Mouse (Mus musculus): ENCODE measurements at regions not wholly inside any gene's neighbourhood (a gene's known extent, or its start where the extent isn't known, plus 50 kb on each side); places are given as distances from the start of the nearest gene placed in this dataset.

DNA sequence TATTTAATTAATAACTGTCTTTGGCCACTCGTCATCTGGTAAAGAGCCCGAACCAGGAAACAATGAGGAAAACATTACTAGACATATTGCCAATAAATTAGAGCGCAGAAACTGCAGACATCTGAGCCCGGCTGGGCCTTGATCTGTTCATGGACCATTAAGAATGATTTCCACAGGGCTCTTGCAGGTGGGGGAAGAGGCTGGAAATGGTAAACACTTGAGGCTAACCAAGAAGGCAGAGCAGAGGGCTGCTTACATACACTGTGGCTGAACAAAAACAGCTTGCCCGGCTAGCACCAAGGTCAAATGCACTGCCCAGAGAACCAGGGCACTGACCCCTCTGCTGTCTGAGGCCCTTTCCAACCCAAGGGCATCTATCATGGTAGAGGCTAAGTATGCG is 115.5 kb upstream of the Twist2 start:
- no peak overlapping the region for H3K27ac ChIP-seq (replicated peaks)
- WGBS = 86% methylated on average over 6 of the region's 6 CpGs
- ATAC-seq (ENCODE audit: low FRiP score, low read depth) = no peak
- no peak overlapping the region for H3K9ac ChIP-seq (replicated peaks)
- H3K27me3 ChIP-seq = no peaks in the 10 kb centered on the region
- no peaks in the 10 kb centered on the region for H3K36me3 ChIP-seq
- H3K9me3 ChIP-seq = no peaks in the 10 kb centered on the region
- no peak overlapping the region for H3K4me3 ChIP-seq
- no peaks in the 10 kb centered on the region; the same call in 1 of the 2 replicates for H3K4me1 ChIP-seq
- no peak overlapping the region for H3K4me2 ChIP-seq (replicated peaks)

DNA sequence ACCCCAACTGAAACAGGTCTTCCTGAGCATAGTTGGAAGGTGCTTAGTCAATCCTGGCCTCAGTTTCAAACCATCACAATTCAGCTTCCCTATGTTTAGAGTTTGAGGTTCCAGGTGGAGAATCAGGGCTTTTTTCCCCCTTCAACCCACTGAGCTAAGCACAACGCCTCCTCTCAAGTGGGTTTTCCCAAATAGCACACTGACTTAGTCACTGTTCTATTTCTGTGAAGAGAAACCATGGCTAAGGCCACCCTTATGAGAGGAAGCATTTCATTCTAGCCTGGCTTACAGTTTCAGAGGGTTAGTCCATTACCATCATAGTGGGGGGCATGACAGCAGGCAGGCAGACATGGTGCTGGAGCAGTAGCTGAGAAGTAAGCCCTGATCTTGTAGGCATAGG is 109.7 kb upstream of the Twist2 start:
- no peaks in the 10 kb centered on the region; the same call in 1 of the 2 replicates for H3K4me1 ChIP-seq
- WGBS = 83% methylated on average over 1 of the region's 1 CpGs
- no peak overlapping the region for H3K27ac ChIP-seq (replicated peaks)
- no peaks in the 10 kb centered on the region for H3K9me3 ChIP-seq
- no peaks in the 10 kb centered on the region for H3K27me3 ChIP-seq
- no peaks in the 10 kb centered on the region for H3K36me3 ChIP-seq
- no peak overlapping the region for H3K4me3 ChIP-seq
- ATAC-seq (ENCODE audit: low FRiP score, low read depth) = no peak
- H3K4me2 ChIP-seq (replicated peaks) = no peak overlapping the region
- H3K9ac ChIP-seq (replicated peaks) = no peak overlapping the region

DNA sequence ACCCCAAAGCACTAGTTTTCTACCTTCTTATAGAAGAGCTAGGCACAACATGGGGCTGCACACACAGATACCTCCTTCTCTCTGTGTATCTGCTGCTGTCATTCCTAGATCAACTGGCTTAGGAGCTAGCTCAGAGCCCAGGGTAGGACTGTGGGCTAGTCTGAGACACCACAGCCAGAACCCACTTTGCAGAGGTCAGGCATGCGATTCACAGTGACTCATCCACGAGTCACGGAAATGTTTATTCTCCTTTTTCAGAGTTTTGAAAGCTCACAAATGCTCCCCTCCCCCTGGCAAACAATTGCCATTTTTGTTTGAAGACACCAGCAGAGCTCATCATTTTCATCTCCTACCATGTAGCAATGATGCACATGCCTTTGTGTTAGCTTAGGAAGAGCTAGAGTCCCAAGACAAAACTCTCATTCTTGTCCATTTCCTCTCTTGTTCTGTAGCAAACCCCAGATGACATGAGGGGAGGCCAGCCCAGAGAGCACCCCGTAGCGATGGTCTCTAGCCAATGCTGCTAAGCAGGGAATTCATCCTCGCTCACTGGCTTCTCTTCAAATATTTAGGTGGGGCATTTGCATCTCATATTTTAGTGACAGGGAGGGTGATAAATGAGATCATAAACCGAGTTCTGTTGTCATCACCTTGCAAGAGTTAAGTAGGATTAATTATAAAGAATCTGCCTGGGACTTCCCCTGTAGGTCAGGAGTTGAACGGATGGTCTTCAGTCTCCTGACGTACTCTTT is 108.4 kb upstream of the Twist2 start:
- no peaks in the 10 kb centered on the region; the same call in 1 of the 2 replicates for H3K4me1 ChIP-seq
- H3K27me3 ChIP-seq = no peaks in the 10 kb centered on the region
- WGBS = 86% methylated on average over 9 of the region's 9 CpGs

DNA sequence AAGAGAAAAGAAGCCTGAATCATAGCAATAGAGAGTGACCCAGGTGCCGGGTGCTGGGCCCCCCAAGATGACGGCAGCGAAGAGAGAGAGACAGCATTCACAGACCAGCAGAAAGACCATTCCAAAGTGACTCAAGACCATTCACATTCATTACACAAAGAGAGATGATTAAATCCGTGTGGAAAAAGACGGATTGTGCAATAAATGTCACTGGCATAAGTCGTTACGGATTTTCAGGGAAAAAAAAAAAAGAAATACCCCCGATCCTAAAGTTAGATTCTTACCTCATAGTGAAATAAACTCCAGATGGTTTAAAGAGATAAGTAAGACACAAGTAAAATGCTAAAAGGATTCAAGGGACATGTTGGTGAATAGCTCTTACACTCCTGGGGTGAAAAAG is 104.2 kb upstream of the Twist2 start:
- no peak for ATAC-seq (ENCODE audit: low FRiP score, low read depth)
- Histone ChIP-seq H3K36me3 (no peaks in the 10 kb centered on the region), H3K4me3 (no peak overlapping the region), H3K9ac (replicated peaks) (no peak overlapping the region), H3K27ac (replicated peaks) (no peak overlapping the region), H3K4me1 (no peaks in the 10 kb centered on the region), H3K4me2 (replicated peaks) (no peak overlapping the region), H3K27me3 (no peaks in the 10 kb centered on the region), H3K9me3 (no peaks in the 10 kb centered on the region)
- 89% methylated on average over 8 of the region's 8 CpGs for WGBS

More for the DNA sequence above, 108.4 kb upstream of the Twist2 start:
- Histone ChIP-seq H3K9me3 (no peaks in the 10 kb centered on the region), H3K27ac (replicated peaks) (no peak overlapping the region), H3K36me3 (no peaks in the 10 kb centered on the region), H3K4me3 (no peak overlapping the region), H3K4me2 (replicated peaks) (no peak overlapping the region), H3K9ac (replicated peaks) (no peak overlapping the region)
- ATAC-seq (ENCODE audit: low FRiP score, low read depth) = no peak

DNA sequence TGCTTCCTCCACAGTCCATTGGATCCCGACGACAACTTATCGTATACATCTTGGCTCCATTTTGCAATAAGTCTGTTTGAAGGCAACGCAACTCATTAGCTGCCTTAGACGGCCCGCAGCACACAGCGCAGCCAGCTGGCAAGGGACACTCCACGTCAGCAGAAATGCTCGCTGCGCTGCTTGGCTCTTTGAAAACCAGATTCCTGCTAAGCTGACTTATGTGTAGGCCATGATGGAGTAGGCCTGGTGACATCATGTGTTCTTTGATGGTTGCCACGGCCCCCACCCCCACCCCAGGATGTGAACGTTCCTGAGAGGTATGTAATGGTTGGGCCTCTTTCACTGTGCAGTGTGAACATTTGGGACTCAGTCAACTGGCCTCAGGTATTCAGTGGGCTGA is 99.8 kb upstream of the Twist2 start:
- no peaks in the 10 kb centered on the region for H3K9me3 ChIP-seq
- 92% methylated on average over 12 of the region's 12 CpGs for WGBS
- ATAC-seq (ENCODE audit: low FRiP score, low read depth) = no peak
- no peaks in the 10 kb centered on the region for H3K27me3 ChIP-seq
- H3K4me2 ChIP-seq (replicated peaks) = no peak overlapping the region
- no peak overlapping the region for H3K9ac ChIP-seq (replicated peaks)
- no peaks in the 10 kb centered on the region for H3K4me1 ChIP-seq
- H3K36me3 ChIP-seq = no peaks in the 10 kb centered on the region
- H3K4me3 ChIP-seq = no peak overlapping the region
- no peak overlapping the region for H3K27ac ChIP-seq (replicated peaks)

DNA sequence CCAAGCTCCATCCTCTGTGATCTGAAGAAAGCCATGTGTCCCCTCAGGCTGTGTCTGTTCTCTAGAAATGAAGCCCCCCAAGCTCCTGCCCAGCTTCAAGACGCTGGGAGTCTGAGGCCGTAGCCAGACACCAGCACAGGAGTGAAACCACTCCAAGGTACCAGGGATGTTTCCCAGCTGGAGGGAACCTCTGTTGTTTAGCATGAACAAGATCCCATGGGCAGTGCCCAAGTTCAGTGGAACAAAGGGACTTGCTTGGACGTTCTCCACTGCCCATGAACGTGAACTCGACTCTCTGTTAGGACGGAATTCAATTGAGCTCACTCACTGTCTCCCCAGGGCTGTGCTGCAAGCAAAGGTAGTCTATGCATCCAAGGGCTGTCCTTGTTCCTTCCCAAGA is 99.2 kb upstream of the Twist2 start:
- Histone ChIP-seq H3K4me3 (no peak overlapping the region), H3K4me2 (replicated peaks) (no peak overlapping the region), H3K27me3 (no peaks in the 10 kb centered on the region), H3K9me3 (no peaks in the 10 kb centered on the region), H3K27ac (replicated peaks) (no peak overlapping the region), H3K4me1 (no peaks in the 10 kb centered on the region), H3K9ac (replicated peaks) (no peak overlapping the region), H3K36me3 (no peaks in the 10 kb centered on the region)
- 88% methylated on average over 6 of the region's 6 CpGs for WGBS
- ATAC-seq (ENCODE audit: low FRiP score, low read depth) = no peak

DNA sequence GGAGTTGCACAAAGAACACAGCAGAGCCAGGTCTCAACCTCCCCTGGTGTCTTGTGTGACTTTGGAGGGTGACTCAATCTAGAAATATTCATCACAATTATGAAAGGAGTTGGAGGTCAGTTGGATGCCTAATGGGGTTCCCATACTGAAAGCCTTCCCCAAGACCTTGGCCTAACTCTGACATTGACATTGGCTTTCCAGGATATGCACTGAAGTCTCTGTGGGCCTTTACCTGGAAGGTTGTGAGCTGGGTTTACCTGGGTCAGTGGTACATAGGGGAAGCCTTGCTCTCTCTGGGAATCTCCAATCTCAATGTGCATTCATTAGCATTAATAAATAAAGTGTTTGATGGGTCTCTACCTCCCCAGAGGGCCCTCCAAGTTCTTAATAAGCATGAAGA is 98.5 kb upstream of the Twist2 start:
- H3K9me3 ChIP-seq = no peaks in the 10 kb centered on the region
- no peak overlapping the region for H3K4me2 ChIP-seq (replicated peaks)
- H3K27me3 ChIP-seq = no peaks in the 10 kb centered on the region
- H3K9ac ChIP-seq (replicated peaks) = no peak overlapping the region
- H3K4me1 ChIP-seq = no peaks in the 10 kb centered on the region
- no peaks in the 10 kb centered on the region for H3K36me3 ChIP-seq
- no peak overlapping the region for H3K27ac ChIP-seq (replicated peaks)
- no peak for ATAC-seq (ENCODE audit: low FRiP score, low read depth)
- no peak overlapping the region for H3K4me3 ChIP-seq

DNA sequence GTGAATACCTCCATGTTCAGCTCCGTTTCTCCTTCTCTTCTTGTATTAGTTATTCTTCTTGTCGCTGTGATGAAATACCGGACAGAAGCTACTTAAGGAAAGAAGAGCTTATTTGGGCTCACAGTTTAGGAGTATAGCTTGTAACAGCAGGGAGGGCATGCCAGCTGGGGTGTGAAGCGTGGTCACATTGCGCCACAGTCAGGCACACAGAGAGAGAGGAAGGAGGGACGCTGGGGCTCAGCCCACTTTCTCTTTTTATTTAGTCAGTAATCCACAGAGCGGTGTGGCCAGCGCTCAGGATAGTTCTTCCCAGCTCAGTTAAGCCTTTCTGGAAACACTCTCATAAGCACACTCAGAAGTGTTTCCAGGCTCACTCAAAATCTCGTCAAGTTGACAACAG is 95.8 kb upstream of the Twist2 start:
- 81% methylated on average over 9 of the region's 9 CpGs for WGBS
- H3K4me2 ChIP-seq (replicated peaks) = no peak overlapping the region
- H3K36me3 ChIP-seq = no peaks in the 10 kb centered on the region
- no peaks in the 10 kb centered on the region for H3K9me3 ChIP-seq
- H3K4me3 ChIP-seq = no peak overlapping the region
- no peak overlapping the region for H3K27ac ChIP-seq (replicated peaks)
- no peak for ATAC-seq (ENCODE audit: low FRiP score, low read depth)
- H3K4me1 ChIP-seq = no peaks in the 10 kb centered on the region
- no peaks in the 10 kb centered on the region for H3K27me3 ChIP-seq
- H3K9ac ChIP-seq (replicated peaks) = no peak overlapping the region

DNA sequence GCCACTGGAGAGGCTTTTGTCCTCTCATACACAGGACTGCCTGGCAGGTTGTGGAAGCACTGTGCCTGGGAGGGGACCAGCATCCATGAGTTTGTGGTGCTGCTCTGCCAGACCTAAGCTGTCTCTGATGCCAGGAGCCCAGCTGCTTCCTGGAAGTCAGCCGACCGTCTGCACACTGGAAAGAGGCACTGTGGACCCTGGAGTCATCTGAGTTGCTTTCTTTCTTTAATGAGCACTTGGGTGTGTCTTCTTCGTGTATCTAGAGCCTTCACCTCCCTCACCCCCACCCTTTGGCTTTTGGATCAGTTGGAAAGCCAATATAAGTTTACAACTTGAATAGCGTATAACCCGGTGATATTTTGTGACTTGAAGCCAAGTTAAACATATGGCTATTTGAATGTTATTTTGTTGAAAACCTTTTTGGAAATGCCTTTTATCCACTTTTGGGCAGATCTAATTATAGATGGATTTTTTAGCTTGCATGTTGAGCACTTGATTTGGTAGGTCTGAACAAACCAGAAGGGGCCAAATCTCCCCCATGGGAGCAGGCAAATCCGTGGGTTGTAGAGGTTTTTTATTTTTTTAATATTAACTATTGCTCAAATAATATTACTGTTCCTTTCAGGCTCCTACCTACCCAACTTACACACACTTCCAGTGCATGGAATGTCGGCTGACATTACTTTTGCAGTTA is 92.6 kb upstream of the Twist2 start:
- H3K27me3 ChIP-seq = no peaks in the 10 kb centered on the region
- H3K9ac ChIP-seq (replicated peaks) = no peak overlapping the region
- H3K4me1 ChIP-seq = no peaks in the 10 kb centered on the region
- no peak for ATAC-seq (ENCODE audit: low FRiP score, low read depth)
- no peak overlapping the region for H3K27ac ChIP-seq (replicated peaks)
- no peak overlapping the region for H3K4me3 ChIP-seq
- WGBS = 76% methylated on average over 7 of the region's 7 CpGs
- H3K36me3 ChIP-seq = no peaks in the 10 kb centered on the region
- no peaks in the 10 kb centered on the region for H3K9me3 ChIP-seq
- no peak overlapping the region for H3K4me2 ChIP-seq (replicated peaks)

DNA sequence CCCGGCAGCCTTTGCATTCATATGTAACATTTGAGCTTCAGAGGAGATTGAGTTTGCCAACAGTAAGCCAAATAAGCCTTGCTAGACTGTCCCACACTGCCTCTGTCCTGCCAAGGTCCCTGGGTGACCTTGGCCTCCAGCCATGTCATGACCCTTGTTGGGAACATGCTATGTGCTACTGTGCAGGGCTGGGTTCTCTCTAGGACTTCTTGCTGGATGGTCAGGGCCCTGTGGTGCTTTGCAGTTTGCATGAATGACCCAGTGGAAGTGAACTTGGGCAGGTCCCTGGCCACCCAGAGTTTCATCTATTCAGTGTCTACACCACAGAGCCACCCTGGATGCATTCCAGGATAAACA is 92.0 kb upstream of the Twist2 start:
- no peak overlapping the region for H3K4me2 ChIP-seq (replicated peaks)
- 90% methylated on average over 1 of the region's 1 CpGs for WGBS
- H3K4me3 ChIP-seq = no peak overlapping the region
- no peak overlapping the region for H3K9ac ChIP-seq (replicated peaks)
- no peaks in the 10 kb centered on the region for H3K4me1 ChIP-seq
- no peaks in the 10 kb centered on the region for H3K36me3 ChIP-seq
- H3K9me3 ChIP-seq = no peaks in the 10 kb centered on the region
- no peak for ATAC-seq (ENCODE audit: low FRiP score, low read depth)
- no peaks in the 10 kb centered on the region for H3K27me3 ChIP-seq
- no peak overlapping the region for H3K27ac ChIP-seq (replicated peaks)

DNA sequence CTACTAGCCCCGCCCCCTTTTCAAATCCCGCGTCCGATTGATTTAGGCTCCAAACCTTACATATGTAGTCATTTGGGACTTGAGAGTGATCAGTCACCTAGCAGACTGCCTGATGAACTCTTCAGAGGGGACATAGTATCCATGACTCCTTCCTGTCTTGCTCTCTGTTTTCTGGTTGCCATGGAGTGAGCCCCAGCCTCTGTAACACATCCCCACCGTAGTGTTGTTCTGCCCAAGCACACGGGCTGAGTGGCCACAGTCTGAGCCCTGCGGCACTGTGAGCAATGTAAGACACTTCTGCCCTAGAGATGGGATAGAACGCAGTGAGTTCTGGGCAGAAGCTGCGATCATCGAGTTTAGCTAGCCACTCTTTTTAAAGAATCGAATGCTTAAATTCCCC is 88.1 kb upstream of the Twist2 start:
- no peak overlapping the region for H3K27ac ChIP-seq (replicated peaks)
- no peaks in the 10 kb centered on the region for H3K36me3 ChIP-seq
- H3K4me3 ChIP-seq = no peak overlapping the region
- H3K9me3 ChIP-seq = no peaks in the 10 kb centered on the region
- H3K4me1 ChIP-seq = no peaks in the 10 kb centered on the region
- H3K4me2 ChIP-seq (replicated peaks) = no peak overlapping the region
- H3K27me3 ChIP-seq = no peaks in the 10 kb centered on the region
- ATAC-seq (ENCODE audit: low FRiP score, low read depth) = no peak
- no peak overlapping the region for H3K9ac ChIP-seq (replicated peaks)
- WGBS = 90% methylated on average over 11 of the region's 11 CpGs

DNA sequence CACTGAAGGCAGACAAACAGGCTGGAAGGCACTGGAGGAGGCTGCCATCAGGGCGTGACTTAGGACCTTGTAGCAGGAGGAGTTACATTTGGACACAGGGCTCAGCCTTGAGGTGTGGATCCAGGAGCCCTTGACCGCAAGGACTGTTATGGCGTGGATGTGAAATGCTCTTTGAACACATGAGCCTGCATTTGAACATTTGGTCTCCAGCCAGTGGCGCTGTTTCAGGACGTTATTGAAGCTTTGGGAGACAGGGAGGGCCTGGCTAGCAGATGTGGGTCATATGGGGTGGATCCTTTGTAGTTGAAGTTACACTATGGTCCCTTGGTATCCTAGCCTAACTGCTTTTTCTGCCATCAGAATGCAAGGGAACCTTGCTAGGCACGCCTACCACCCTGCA is 87.0 kb upstream of the Twist2 start:
- no peak overlapping the region for H3K4me3 ChIP-seq
- ATAC-seq (ENCODE audit: low FRiP score, low read depth) = no peak
- no peaks in the 10 kb centered on the region for H3K4me1 ChIP-seq
- H3K9ac ChIP-seq (replicated peaks) = no peak overlapping the region
- no peaks in the 10 kb centered on the region for H3K9me3 ChIP-seq
- H3K36me3 ChIP-seq = no peaks in the 10 kb centered on the region
- 89% methylated on average over 6 of the region's 6 CpGs for WGBS
- no peak overlapping the region for H3K27ac ChIP-seq (replicated peaks)
- no peak overlapping the region for H3K4me2 ChIP-seq (replicated peaks)
- H3K27me3 ChIP-seq = no peaks in the 10 kb centered on the region

DNA sequence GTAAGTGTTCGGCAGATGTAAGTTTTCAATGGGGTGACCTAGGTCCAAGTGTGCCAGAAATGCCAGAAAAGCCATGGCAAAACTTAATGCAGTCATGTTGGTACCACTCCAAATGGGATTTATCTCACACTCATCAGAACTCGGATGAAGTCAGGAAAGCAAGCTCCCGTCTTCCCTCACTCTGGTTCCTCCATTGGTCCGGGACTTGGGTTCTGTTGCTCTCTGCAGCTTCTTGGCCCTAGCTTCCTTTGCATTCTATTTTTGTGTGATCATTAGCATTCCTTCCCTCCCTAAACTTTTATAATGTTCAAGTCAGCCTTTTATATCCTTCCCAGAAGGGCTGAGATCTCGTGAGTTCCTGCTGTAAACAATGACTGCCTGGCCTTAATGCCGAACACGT is 85.9 kb upstream of the Twist2 start:
- no peak for ATAC-seq (ENCODE audit: low FRiP score, low read depth)
- Histone ChIP-seq H3K4me1 (no peaks in the 10 kb centered on the region), H3K27ac (replicated peaks) (no peak overlapping the region), H3K9me3 (no peaks in the 10 kb centered on the region), H3K4me2 (replicated peaks) (no peak overlapping the region), H3K36me3 (no peaks in the 10 kb centered on the region), H3K27me3 (no peaks in the 10 kb centered on the region), H3K4me3 (no peak overlapping the region), H3K9ac (replicated peaks) (no peak overlapping the region)
- WGBS = 86% methylated on average over 7 of the region's 7 CpGs
